Mouse (Mus musculus): ENCODE data around the gene Rtbdn.

DNA sequence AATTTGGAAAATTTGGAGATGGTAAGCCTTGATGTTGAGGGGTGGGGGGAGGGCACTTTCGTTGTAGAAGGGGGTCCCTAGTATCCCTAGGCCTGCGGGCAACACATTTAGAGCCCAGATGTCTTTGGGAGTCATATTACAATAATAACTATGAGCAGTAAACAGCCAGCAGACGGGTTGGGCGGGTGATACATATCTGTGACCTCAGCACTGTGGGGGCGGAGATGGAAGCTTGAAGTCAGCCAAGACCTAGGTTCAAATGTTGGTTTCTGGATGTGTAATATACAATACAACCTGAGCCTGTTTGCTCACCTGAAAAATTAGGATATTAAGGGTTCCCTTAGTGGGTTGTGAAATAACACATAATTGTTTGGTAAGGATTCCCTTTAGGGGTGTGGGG is 36.8 kb upstream of the Rtbdn start:
- TF ChIP-seq POLR2A (IDR thresholded peaks at IDR 0.05; ENCODE audit: low read depth, low read length) (no peak), CTCF (IDR thresholded peaks at IDR 0.05; ENCODE audit: extremely low read depth, insufficient read depth, insufficient read length, insufficient replicate concordance) (no peak)

Measured in spleen, adult 2 months (tissue).